Mouse (Mus musculus): ENCODE measurements around the gene Rps6ka4. TPM values are rescaled to one million over a fixed set of nuclear protein-coding genes. Genes with fewer than 3 reads are reported as not detected.

Gene Rps6ka4
- total RNA-seq, 4 experiments from 2014 or later, result 41.9 to 59.0 (median 49.0) TPM

DNA sequence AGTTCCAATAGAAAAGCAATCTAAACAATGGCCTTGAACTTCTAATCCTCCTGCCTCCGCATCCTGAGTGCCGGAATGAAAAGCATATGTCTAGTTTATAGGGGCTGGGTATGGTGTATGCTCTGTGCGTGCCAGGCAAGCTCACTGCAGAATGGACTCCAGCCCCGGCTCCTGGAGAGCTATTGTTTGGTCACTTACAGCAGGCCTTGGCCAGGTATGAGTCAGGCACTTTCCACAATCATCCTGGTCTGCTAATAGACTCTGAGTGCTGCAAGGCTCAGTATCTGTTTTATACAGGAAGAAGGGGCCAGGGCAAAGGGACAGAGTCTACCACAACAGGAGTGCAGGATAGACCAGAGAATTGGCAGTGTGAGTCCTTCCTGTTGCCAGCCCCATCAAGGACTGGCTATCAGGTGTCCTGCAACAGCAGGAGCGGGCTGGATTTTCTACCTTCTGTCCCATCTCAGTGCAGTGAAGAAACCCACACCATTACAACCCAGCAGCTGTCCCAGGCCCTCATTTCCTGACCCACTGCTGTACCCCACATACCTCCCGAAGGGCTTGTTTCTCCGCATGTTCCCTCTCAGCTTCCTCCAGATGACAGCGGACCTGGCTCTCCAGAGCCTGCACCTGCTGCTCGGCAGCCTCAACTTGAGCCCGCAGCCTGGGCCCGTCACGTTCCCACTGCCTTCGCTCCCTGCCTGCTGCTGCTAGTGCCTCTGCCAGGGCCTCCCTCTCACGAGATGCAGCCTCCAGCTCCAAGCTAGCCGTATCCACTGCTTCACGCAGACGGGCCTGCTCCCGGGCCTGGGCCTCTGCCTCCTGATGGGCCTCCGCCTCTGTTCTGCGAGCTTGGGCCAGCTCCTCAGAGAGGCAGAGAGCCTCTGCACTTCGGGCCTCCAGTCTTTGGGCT lies 12.2 kb upstream of the Rps6ka4 start:
- no peak for DNase-seq (ENCODE audit: low spot score in 2 of 2)

DNA sequence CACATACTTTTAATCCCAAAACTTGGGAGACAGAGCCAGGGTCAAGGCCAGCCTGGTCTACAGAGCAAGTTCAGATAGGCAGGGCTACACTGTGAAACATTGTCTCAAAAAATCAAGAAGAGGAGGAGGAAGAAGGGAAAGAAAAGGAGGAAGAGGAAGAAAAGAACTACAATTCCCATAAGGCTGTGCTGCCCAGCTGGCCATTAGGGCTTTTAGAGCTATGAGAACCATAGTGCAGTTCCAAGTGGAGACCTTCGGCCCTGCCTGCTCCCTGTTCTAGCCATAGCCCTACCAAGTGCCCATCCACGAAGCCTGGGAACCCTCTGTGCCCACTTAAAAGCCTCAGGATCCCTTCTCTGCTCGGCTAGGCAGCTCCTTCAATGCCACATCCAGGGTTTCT lies 11.1 kb upstream of the Rps6ka4 start:
- DNase-seq (ENCODE audit: low spot score in 2 of 2), result no peak

DNA sequence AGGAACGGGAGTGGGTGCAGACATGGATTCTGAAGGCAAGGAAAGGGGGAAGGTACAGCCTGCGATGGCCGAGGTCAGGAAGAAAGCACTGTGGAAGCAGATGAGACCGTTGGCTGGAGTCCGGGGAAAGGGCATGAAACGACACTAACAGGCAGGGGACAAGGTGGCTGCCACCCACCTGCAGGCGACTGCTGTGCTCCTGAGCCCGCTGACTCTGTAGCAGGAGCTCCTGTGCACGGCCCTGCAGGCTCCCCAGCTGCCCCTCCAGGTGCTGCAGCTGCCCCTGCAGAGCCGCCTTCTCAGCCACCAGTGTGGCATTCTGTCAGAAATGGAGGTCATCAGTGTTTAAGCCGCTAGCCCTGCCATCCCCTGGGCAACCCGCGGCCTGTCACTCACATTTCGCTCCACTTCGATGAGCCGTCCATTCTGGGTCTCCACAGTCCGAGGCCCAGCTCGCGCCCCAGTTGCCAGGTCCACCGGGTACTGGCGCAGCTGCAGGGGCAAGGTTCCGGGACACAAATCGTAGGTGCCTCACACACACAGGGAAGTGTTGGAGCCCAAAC lies 9.2 kb upstream of the Rps6ka4 start:
- no peak for DNase-seq (ENCODE audit: low spot score in 2 of 2)

DNA sequence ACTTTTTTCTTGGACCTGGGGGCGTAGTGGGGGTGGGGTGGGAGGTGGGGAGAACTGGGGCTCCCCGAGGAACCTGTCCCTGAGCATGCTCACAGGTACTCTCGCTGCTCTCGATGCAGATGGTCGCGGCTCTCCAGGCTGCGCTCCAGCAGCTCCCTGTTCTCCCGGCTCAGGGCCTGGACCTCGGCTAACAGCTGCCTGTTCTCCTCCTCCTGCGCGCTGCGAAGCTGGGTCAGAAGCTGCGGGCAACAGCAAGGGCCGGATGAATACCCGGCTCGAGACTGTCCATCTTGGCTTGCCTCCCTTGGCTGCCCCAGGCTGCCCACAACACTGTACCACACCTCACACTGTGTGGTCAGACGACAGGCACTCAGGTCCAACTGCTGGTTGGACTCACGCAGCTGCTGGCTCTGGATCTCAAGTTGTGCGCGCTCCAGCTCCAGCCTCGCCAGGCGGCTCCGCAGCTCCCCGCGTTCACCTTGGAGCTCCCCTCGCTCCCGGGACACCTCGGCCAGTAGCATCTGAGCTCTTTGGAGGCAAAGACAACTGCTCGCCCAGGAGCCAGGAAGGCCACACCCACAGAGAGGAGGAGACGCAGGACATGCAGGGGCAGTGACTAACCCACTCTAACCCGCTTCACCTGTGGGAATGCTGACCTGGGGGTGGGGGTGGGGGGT lies 7.5 kb upstream of the Rps6ka4 start:
- DNase-seq (ENCODE audit: low spot score in 2 of 2), result no peak

DNA sequence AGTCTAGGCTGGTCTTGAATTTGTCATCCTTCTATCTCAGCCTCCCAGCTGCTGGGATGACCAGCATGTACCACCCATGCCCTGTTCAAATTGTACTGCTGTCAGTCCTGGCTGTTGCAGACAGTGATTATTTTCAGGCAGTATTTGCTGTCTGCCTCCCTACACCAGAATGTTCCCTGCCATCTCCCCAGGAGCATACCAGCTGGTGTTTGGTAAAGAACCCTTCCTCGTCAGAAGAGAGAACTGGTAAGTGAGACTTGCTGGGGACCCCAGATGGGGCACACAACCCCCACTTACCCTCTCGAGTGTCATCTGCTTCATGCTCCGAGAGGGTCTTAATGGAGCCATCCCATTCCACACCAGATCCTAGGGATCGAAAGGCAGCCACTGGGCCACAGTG lies 5.6 kb upstream of the Rps6ka4 start:
- no peak for DNase-seq (ENCODE audit: low spot score in 2 of 2)

DNA sequence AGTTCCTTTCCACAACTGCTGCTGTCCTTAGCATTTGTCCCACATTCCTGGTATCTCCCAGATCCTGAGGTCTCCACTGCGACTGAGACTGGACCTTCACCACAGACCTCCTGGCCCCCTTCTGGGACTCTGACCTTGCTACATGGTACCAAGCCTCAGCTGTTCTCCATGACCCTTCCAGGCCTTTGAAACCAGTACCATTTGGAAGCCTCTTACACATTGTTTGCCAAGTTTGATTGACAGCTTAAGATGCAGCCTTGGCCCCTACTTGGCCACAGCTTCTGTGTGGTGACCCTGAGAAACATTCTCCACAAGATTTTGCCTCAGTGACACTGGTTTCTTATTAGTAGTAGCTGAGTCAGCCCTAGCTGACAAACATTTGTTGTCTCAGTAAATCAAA lies 1.9 kb upstream of the Rps6ka4 start:
- no peak for DNase-seq (ENCODE audit: low spot score in 2 of 2)

DNA sequence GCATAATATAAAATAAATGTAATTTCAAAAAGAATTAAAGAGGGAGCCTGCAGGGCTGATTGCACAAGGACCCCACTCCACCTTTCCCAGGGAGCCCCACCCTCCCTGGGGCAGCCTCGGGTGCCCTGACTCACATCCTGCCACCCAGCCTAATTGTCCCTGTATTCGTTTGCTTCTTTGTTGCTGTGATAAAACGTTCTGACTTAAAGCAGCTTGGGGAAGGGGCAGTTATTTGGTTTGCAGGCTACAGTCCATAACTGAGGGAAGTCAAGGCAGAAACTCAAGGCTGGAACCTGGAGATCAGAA lies 809 bp upstream of the Rps6ka4 start:
- no peak for DNase-seq (ENCODE audit: low spot score in 2 of 2)

DNA sequence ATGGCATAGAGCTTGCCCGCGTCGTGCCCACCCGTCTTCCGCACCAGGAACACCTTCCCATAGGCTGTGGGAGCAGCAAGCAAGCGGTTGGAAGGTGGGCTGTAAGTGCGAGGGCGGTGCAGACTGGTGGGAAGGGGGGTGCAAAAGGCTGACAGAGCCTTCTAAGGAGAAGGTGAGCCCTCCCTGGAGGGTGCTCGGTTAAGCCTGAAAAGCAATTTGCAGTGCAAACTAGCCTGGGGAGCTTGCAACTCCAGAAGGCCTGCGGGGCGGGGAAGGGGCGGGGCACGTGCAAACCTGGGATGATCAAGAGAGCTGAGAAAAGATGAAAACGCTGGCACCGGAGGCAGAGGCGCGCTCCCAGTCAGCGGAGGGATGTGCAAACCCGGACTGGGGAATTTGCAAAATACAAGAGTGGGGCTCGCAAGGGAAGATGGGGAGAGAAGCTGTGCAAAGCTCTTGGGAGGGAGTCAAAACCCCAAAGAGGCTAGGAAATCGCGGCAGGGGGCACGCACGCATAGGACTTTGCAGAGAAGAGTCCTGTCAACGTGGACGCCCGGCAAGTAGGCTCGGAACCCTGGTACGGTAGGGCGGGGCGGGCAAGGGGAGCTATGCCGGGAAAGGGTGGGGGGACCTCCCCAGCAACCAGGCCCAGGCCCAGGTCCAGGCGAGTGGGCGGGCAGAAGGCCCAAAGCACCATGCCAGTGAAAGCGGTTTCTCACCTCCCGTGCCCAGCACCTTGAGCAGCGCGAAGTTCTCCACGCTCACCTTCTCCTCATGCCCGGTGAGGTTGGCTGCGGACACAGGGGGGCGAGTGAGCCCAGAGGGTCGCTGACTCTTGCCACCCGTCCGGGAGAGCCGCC lies 591 bp downstream of the Rps6ka4 start:
- DNase-seq (ENCODE audit: low spot score in 2 of 2), result peak; percentile 57 to 66

DNA sequence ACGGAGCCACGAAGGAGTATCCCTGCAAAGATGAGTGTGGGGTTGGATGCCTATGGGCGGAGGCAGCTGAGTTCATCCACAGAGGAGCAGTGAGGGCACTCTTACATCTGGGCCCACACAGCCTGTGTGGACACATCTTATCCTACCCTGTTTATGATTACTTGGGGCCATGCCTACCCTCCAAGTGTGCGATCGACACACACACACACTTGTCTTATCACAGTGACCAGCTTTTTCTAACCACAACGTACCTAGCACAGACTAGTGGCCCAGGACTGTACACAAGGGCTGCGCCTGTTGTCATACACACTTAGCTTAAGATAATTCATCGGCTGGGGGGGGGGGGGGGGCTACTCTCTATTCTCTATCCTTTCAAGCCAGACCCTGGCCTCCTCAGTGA lies 8.1 kb downstream of the Rps6ka4 start:
- no peak for DNase-seq (ENCODE audit: low spot score in 2 of 2)

DNA sequence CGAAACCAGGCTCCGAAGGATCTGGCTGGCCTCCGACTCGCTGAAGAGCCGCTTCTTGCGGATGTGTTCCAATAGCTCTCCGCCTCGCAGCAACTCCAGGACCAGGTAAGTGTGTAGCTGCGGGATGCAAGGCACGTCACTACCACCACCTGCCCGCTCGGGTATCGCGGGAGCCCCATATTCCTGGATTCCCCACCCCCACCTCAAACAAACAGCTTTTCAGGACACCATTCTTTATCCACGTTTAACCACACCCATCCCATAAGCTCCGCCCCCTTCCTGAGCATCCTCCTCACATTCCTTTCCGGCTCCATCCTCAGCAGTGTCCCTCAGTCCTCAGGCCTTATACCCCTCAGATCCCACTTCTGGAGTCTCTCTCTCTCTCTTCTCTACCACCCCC lies 9.1 kb downstream of the Rps6ka4 start:
- no peak for DNase-seq (ENCODE audit: low spot score in 2 of 2)

DNA sequence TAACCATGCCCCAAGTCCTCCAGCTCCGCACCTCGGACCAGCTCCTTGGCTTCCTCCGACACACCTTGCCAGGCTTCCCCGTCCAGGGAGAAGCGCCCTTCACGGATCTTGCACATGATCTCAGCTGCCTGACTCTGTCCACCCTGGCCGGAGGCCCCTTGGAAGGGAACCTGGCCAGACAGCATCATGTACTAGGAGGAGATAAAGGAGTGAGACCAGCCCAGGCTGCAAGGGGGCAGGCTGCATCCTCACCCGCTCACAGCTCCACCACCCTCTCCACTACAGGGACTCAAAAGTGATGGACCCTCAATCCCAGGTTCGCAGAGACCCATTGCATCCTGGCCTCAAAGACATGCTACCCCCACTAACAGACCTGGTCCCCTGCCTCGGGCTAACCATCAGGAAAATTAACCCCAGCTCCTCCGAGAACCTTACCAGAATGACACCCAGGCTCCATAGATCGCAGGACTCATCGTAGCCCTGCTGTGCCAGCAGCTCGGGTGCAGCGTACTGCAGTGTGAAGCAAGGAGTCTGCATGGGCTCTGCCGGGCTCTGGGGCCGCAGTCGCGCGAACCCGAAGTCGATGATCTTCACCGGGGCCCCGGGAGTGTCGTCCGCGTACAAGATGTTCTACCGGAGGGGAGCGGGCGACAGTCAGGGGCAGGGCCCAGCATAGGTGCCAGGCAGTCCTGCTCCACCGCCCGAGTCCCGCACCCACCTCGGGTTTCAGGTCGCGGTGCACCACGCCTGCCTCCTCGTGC lies 9.7 kb downstream of the Rps6ka4 start:
- no peak for DNase-seq (ENCODE audit: low spot score in 2 of 2)

DNA sequence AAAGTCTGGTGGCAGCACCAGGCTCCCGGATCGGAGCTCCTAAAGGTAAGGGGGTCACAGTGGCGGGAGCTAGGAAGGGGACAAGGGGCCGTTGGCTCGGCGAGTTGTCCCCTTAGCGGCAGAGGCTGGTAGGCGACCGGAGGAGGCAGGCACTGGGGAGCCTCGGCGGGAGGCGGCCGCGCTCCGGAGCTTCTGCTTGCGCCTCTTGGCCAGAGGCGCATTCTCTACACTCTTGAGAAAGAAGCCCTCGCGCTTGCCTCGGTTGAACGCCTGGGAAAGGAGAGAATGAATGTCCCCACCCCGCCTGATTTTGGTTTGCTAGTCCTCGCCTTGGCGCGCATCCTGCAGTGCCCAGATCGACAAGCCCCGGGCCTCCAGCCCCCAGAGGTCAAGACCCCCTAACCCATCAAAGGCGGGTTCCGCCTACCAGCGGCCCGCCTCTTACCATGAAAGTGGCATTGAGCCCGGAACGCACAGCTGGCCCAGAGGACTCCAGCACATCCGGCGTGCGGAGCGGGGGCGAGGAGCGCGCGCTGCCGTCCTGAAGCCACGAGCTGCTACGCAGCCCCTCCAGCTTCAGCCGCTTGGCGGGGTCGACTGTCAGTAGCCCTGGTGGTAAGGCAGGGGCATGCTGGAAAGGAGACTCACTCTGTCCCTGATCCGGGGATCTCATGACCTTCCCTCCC lies 10.4 kb downstream of the Rps6ka4 start:
- no peak for DNase-seq (ENCODE audit: low spot score in 2 of 2)

DNA sequence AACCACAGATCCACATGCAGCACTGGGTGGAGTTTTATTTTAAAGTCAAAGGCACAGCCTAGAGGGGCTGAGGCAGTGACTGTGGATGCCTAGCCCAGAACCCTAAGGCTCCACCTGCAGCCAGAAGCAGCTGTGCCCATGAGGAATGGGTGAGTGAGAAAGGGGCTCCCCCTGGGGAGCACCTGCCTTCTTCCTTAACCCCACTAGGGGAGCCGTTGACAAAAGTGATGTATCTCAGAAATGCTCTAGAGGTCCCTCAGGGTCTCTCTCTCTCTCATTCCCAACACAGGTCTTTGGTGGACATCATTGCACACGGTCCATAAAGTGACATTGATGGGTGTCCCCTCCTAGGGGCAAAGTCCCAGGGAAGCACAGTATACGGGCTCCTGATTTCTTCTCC lies 11.4 kb downstream of the Rps6ka4 start:
- DNase-seq (ENCODE audit: low spot score in 2 of 2), result no peak

DNA sequence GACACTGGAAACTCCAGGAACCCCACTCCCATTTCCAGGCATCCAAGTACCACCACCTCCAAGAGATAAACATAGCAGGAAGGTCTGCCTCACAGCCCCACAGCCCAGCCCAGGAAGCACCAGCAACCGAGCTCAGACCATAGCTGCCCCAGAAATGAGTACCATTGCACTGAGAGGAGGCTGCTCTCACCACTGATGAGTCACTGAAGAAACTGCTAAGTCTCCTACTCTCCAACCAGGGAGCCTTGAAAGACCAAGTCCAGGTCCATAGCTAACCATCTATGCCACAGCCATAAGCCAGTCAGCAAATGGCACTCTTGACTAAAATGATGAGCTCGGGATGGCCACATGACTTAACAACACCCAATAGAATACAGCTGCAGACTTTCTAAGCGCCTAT lies 13.8 kb downstream of the Rps6ka4 start:
- no peak for DNase-seq (ENCODE audit: low spot score in 2 of 2)

DNA sequence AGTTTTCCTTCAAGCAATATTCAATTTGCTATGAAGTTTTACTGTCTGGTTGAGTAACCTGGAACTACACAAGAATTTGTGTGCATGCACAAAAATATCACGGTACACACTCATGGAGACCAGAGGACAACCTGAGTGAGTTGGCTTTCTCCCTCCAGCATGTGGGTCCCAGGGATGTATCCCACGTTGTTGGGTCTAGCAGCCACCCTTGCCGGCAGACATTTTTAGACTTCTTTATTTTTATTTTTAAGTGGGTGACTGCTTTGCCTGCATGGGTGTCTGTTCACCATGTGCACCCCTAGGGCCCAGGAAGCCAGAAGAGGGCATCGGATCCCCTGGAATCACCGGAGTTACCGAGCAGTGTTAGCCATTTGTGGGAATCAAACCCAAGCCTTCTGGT lies 15.1 kb downstream of the Rps6ka4 start:
- no peak for DNase-seq (ENCODE audit: low spot score in 2 of 2)

DNA sequence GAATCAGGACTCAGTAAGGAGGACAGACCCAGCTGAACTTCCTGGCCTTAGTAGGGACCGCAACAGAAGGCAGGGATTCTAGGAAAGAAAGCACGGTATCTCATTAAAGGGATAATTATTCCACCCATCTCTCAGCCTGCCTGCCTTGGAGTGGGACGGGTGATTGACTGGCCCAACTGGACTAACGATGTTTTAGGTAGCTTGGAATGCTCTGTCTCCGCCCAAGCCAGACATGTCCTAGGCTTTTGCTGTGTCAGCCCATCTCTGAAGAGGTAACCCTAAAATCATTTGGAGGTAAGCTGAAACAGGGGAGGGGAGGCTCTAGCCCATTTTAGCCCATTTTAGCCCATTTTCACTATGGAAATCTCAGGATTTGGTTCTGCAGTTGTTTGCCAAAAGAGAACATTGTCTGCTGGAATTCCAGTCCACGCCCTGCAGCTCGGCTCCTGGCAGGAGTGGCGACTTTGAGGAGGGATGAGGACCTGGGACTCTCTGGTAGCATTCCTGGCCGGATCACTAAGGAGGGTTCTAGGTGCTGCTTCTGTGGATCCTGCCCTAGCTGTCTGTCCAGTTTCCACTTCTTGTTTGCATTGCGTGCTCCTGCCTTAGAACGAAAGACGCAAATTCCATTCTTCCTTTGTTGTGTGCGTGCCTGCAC lies 19.8 kb downstream of the Rps6ka4 start:
- DNase-seq (ENCODE audit: low spot score in 2 of 2), result no peak

DNA sequence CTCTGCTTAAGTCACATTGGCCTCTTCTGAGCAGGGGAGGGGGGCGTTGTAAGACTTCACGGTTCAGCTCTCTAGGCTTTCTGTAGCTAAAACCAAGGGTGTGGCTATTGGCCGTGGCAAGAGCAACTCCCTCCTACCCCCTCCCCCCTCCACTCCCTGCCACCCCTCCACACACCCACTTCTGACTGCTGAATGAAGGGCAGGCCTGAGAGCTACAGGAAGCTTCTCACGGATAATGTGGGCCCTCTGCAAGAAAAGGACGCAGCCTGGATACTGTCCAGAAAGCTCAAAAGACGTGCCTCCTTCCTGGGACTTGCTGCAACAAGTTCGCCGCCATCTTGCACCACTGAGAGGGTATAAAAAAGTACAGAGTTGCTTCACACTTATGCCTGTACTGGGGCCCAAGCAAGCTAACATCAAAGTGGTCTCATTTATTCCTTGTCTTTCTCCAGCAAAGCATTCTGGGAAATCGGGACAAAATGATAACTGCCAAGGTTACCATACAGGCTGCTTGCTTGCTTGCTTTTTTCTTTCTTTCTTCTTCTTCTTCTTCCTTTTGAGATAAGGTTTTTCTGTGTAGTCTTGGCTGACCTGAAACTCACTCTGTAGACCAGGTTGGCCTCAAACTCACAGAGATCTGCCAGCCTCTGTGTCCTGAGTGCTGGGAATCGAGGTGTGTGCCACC lies 21.2 kb downstream of the Rps6ka4 start:
- no peak for DNase-seq (ENCODE audit: low spot score in 2 of 2)

DNA sequence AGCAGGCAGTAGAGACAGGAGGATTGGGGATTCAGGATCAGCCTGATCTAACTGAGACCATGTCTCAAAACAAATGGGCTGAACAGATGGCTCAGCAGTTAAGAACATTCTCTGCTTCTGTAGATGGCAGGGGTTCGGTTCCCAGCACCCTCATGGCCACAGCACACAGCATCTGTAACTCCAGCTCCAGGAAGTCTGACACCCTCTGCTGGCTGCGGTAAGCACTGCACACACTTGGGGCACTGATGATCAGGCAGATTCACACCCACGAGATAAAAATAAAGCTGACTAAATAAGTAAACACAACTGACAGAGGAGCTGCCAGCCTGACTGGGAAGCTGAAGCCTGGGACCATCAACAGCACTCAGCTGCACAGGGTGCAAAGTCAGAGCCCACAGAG lies 25.5 kb downstream of the Rps6ka4 start:
- DNase-seq (ENCODE audit: low spot score in 2 of 2), result no peak

DNA sequence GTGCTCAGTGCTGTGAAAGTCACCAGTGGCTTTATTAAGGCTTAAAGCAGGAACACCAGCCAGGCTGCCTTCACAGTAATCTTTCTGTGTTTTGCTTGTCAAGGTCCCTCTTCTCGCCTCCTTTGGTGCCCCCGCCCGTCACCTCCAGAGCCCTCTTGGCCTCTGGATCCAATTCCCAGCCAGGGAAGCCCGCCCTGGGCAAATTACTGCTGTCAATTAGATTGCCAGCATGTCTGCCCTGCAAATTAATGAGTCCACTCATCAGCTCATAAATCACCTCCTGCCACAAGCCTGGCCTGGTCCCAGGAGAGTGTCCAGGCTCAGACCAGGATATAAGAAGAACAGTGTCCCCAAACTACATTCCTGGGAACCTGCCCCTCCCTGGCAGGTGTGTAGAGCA lies 26.1 kb downstream of the Rps6ka4 start:
- DNase-seq (ENCODE audit: low spot score in 2 of 2), result no peak
